Mouse (Mus musculus): Measurements from ENCODE around the gene Rab44.
"Not testable (repeated sequence)": the region's sequence is repeated elsewhere in the genome, so short reads cannot be mapped to it uniquely, and the experiment has no call there.

The Rab44 gene

DNA sequence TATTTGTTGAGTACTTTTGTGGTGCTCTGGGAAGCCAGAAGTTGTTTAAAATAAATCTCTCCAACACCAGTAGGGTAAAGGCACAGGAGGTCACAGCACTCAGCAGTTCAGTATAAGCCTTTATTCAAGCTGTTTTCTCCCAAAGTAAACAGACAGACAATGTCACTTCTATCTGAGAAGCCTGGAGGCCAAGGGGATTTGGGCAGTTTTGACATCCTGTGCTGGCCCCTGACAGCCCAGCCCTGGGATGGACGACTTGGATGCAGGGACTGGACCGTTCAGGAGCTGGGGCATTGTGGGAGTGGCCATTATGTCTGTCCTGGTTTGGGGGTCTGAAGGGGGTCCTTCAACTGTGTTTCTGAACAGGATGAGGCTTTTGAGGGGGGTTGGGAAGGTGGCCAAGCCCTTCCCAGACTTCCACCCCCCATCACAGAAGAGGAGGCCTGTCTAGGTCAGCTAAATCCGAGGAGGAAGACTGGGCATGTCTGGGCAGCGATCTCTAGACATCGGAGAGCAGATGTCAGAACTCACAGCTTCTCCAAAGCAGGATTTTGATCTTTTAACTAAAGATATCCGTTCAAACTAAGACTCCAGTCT is 22.5 kb upstream of the Rab44 start:
- no peak for DNase-seq (ENCODE audit: low spot score in 2 of 2)

DNA sequence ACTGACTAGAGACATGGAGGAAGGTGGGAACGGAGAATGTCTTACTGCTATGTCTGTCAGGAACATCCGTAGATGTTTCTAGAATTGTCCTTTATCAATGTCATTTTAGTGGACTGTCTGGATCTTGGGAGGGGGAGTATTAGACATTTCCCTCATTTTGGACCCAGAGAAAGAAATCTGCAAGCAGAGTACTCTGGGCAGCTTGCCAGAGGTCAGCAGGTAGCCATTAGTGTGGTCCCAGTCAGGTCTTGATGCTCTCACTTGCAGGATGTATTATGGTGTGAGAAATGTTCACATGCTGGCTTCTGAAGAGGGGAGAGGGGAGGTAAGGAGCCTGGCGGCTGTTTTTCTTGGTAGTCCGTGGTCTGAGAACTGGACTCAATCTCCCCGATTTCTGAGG is 21.4 kb upstream of the Rab44 start:
- no peak for DNase-seq (ENCODE audit: low spot score in 2 of 2)

DNA sequence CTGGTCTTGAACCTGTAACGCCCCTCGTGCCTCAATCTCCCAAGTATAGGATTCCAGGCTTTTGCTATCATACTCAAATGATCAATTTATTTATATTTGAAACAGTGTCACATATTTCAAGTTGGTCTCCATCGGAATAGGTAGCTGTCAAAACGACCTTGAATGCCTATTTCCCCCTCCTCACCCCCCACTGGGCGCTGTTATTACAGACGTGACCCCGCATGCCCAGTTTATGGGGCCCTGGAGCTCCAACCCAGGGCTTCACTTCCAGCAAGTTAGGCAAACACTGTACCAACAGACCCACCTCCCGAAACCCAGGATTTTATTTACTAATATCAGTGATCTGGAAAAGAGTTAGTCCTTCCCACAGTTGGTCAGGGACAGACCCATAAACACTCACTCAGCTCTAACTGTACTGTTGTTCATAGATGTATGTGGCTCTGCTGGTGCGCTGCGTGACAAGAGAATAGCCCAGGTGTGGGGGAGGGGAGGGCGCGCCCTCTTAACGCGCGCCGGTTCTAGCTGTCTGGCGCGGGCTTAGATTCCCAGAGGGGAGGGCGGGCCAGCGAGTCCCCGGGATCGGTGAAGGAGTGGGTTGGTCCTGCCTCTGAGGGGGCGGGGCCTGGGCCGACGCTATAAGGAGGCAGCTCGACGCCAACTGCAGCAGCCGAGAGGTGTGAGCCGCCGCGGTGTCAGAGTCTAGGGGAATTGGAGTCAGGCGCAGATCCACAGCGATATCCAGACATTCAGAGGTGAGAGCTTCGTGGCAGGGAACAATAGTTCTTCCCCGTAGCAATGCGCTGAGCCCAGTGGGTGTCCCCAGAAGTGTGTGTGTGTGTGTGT is 20.6 kb upstream of the Rab44 start:
- peak; percentile 55 to 58 for DNase-seq (ENCODE audit: low spot score in 2 of 2)

DNA sequence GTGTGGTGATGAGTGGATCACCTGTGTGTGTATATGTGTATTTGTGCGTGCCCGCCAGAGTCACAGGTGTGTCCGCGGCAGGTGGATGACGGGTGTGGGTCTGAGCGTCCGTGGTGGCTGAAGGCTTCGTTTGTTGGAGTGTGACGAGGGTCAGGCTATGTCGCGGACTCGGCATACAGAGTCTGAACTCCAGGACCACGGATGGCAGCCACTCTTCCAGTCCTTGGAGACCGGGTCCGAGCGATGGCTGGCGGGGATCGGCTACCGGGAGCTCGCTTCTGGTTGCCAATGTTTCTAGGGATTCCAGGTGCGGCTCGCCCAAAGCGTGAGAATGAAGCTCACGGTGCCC is 20.0 kb upstream of the Rab44 start:
- DNase-seq (ENCODE audit: low spot score in 2 of 2), result no peak

DNA sequence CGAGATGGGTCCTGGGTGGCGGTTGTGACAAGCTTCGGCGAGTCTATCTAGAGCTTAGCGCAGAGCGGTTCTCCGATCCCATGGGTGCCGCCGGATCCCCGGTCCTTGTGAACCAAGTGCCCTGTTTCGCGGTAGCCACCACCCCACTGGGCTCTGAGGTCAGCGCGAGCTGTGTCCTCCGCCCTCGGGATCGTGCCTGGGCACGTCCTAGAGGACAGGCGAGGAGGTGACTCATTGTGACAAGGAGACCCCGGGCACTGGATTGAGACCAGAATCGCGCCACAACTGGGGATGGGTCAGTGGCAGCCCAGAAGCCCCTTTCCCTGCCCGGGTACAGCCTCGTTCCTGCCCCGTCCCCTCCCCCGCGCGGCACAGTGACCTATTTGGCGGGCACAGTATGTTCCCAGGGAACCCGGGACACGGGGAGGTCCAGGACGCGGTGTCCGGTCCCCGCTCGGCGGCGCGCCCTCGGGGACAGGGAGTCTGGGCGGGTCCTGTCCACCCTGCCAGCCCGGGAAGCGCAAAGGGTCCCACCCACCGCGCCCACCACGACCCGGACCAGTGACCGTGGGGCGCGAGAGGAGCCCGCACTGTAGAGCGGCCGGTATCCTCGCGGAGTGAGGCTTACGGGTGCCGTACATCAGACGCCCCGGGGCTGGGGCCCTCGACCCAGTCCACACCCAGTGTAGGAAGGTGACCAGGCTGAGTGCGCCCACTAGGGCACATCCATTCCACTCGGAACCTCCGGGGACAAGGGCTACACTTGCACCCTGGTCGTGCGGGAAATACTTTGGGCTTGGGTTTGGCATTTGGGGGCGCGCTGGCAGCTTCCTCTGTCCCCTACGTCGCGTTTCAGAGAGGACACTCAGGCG is 19.4 kb upstream of the Rab44 start:
- peak in 1 of 2 experiments; percentile 20 for DNase-seq (ENCODE audit: low spot score in 2 of 2)

DNA sequence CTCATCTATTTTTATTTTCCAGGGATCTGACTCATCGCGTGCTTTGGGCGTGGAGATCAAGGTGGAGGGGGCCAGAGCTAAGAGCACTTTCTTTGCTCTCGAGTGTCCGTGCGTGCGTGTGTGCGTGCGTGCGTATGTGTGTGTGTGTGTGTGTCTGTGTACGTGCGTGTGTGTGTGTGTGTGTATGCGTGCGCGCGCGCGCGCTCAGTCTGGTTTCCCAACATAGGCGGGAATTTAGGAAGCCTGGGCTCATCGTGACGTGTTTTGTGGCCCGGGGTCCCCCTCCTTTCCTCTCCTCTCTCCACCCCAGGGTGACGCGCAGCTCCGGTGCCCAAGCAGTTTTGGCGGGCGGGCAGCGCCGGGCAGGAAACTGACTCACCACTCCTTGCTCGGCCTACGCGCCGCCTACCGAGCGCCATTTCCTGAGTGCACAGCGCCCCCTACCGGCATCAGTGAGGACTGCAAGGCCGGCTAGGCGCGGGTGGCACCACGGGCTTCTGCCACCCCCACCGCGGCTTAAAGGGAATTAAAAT is 18.7 kb upstream of the Rab44 start:
- DNase-seq (ENCODE audit: low spot score in 2 of 2), result peak; percentile 86 to 96

DNA sequence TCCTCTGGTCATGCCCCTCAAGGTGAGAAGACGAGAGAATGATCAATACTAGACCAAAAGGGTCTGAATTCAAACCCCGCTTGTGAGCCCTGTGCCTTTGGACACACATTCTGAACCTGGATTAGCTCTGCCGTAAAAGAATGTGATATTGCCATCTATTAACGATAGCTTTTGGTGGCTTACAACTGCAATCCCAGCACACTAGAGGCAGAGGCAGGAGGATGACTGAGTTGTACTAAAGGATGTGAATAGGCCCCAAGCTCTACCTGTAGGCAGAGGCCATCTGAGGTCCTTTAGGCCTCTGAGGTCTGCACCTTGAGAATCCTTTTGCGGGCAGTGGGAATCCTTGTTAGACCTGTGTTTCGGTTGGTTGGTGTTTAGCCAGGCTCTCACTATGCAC is 17.7 kb upstream of the Rab44 start:
- DNase-seq (ENCODE audit: low spot score in 2 of 2), result no peak

DNA sequence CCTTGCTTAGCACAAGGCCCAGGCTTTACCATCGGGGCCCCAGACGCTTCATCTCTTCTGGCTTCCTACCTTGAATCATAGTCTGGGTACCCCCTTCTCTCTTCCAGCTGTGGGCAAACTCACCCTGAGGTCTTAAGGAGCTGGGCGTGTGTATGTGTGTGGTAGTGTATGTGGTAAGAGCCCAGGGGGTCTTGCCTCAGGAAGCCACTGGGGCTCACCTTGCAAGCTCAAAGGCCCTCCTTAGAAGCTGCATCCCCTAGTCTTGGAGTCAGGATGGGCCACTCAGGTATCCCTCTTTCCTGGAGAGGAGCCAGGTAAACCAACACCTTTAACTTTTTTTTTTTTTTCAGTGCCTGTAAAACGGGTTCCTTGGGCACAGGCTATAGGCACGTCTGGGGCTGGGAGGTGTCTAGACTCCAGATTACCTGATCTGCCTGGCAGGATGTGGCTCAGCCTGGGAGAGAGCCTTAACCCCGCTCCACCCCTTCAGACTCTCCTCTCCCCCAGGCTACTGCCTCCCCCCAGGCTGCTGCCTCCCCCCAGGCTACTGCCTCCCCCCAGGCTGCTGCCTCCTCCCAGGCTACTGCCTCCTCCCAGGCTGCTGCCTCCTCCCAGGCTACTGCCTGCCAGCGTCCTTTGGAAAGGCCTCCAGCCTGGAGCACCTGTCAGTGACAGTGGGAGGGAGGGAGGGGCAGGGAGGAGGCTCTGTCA is 16.9 kb upstream of the Rab44 start:
- DNase-seq (ENCODE audit: low spot score in 2 of 2), result peak in 1 of 2 experiments; percentile 3

DNA sequence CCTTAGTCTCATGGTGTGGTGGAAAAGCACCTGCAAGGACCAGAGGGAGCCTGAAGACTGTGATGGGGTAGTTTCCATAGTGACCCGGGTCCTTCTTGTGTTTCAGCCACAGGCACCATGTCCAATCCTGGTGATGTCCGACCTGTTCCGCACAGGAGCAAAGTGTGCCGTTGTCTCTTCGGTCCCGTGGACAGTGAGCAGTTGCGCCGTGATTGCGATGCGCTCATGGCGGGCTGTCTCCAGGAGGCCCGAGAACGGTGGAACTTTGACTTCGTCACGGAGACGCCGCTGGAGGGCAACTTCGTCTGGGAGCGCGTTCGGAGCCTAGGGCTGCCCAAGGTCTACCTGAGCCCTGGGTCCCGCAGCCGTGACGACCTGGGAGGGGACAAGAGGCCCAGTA is 15.7 kb upstream of the Rab44 start:
- DNase-seq (ENCODE audit: low spot score in 2 of 2), result peak in 1 of 2 experiments; percentile 2

DNA sequence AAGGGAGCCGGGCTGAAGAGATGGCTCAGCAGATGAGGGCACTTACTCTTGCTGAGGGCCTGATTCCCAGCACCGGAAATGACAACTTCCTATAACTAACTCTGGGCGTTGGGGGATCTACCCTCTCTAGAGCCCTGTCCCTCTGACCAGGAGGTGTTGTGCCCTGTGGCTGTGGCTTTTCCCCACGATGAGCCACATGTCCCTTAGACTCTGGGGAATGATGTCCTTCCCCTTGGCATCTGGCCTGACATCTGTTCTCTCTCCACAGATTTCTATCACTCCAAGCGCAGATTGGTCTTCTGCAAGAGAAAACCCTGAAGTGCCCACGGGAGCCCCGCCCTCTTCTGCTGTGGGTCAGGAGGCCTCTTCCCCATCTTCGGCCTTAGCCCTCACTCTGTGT is 14.9 kb upstream of the Rab44 start:
- peak in 1 of 2 experiments; percentile 2 for DNase-seq (ENCODE audit: low spot score in 2 of 2)

DNA sequence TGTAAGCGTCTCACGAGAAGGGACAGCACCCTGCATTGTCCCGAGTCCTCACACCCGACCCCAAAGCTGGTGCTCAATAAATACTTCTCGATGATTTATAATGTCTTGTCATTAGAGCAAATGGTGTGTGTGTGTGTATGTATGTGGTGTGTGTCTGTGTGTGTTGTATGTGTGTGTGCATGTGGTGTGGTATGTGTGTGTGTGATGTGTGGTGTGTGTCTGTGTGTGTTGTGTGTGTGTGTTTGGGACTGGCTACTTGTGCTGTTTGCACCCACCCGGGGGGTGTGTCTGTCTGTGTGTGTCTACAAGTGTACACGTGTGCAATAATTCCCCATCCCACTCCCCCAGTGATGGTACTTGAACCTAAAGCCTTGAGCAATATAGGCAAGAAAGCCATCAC is 13.3 kb upstream of the Rab44 start:
- no peak for DNase-seq (ENCODE audit: low spot score in 2 of 2)

DNA sequence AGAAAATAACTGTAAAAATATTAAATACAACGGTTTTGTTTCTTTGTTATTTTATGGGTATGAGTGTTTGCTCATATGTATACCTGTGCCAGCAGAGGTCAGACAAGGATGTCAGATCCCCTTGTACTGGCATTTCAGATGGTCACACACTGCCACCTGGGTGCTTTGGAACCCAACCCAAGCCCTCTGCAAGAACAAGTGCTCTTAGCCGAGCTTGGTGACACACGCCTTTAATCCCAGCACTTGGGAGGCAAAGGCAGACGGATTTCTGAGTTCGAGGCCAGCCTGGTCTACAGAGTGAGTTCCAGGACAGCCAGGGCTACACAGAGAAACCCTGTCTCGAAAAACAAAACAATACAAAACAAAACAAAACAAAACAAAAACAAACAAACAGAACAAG is 3.6 kb upstream of the Rab44 start:
- DNase-seq (ENCODE audit: low spot score in 2 of 2), result not testable (repeated sequence)

DNA sequence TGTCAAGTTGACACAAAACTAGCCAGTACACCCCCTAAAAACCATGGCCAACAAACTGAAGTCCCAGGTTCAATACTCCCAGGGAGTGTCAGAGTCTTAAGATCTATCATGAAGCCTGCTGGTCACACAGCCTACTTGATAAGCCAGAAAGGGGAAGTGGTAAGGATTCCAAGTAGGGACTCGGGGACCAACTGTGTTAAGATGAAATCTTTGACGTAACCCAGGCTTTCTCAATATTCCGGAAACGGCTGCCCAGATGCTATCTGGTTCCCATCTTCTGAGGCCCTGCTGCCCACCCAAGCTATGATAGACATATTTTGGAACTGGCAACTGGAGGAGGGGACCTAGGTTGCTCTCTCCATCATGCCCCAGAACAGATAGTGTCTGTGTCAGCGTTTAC is 2.6 kb upstream of the Rab44 start:
- no peak for DNase-seq (ENCODE audit: low spot score in 2 of 2)

DNA sequence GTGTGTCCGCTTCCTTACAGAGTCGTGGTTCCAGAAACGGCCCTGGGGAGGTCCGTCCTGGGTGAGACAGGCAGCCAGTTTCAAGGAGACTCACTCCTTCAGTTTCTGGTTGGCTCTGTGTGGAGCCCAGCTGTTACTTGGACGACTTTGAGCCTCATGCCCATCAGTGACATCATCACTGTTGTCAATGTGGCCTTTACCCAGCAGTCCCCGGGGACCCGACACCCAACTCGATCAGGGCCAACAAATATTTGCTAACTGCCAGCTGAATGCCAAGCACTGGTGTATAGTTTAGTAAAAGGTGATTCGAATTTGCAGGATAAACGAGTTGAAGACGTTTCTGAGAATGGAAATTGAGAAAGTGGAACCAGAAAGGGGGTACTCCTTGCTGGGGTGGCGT is 2.1 kb downstream of the Rab44 start:
- no peak for DNase-seq (ENCODE audit: low spot score in 2 of 2)

DNA sequence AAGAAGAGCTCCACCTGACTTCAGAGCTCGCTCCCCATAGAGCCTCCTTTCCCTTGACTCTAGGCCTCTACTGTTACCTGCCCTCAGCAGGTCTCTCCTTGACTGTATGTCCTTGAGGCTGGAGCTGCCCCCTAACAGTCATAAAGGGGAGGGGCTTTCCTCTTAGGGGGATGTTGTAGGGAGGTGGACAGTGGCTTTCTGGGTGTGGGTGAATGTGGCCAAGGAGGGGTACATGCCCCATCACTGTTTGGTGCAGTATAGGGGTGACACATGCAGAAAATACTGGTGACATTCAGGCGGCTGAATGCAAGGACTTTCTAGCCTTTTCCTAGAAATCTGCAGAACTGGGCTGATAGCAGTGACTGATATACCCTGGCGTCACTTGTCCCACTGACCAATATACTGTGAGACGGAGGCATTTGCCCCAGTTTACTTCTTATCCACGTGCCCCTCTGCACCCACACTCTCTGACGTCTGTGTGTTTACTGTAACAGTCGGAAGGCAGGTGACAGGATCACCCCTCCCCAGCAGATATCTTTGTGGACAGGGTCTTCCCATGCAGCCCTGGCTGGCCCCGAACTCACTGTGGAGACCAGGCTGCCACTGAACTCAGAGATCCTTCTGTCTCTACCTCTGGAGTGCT is 3.2 kb downstream of the Rab44 start:
- DNase-seq (ENCODE audit: low spot score in 2 of 2), result no peak

DNA sequence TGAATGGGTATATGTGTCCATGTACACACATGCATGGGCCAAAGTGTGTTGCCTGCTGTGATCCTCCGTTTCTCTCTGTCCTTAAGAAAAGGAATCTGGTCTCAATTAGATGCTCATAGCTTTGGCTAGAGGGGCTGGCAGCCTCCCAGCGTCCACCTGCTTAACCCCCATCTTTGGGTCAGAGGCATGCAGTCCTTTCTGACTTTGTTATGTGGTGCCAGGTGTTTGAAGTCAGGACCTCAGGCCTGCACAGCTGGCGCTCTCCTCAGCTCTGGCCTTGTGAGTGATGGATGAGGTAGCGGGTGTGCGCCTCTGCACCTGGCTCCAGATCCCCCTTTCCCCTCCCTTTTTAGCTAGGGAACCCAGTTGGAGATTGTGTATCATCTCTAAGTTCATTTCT is 4.1 kb downstream of the Rab44 start:
- no peak for DNase-seq (ENCODE audit: low spot score in 2 of 2)

DNA sequence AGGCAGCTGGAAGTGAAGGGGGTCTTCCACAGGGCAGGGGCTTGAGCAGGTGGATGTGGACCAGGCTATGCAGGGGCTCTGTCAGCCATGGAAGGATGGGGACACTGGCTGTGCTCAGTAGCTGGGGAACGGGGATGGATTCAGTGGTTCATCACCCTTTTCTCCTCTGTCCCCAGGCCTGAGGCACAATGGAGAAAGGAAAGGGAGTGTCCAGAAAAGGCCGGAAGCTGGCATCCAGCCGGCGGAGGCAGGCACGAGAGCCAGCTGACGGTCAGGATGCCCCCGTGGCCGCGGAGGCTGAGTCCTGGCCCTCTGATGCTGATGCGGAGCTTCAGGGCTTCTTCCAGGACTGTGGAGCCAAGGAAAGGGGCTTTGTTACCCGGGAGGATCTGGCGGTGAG is 6.7 kb downstream of the Rab44 start:
- DNase-seq (ENCODE audit: low spot score in 2 of 2), result no peak

DNA sequence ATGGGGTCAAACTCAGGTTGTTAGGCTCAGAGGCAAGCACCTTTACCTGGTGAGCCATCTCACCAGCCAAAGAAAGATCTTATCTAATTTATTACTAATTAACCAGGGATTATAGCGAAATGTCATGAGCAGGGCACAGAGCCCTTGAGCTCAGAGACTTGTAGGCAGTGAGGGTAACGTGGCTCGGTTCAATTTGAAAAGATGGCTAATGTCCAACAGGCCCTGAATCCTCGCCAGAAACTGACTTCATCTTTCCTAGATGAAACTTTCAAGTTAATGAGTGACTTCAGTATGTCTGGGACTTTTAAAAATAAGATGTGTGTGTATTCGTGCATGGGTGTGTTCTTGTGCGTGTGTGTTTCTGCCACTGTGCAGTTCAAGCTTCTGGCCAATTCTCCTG is 8.9 kb downstream of the Rab44 start:
- DNase-seq (ENCODE audit: low spot score in 2 of 2), result no peak

DNA sequence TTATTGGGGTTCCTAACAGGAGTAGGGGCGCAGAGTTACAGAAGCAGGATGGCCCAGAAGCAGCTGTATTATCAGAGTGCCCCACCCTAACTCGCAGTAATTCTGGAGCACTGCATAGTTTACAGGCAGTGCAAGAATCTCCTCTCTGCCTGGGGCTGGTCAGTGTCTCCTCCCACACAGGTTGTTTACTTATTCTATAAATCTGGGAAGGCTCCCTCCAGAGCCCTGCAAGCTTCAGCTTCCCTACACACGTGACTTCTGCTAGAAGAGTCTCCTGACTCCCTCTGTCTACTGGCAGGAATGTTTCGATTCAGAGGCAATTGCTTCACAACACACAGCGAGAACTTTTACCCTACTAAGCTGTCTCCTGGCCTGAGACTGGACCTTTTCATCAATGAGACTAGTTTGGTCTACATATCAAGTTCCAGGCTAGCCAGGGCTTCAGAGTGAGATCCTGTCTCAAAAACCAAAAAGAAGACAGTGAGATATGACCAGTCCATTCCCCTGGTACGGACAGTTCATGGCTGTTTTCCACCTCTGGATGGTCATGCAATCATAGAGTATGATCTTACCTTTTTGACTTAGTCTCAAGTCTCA is 9.7 kb downstream of the Rab44 start:
- no peak for DNase-seq (ENCODE audit: low spot score in 2 of 2)

DNA sequence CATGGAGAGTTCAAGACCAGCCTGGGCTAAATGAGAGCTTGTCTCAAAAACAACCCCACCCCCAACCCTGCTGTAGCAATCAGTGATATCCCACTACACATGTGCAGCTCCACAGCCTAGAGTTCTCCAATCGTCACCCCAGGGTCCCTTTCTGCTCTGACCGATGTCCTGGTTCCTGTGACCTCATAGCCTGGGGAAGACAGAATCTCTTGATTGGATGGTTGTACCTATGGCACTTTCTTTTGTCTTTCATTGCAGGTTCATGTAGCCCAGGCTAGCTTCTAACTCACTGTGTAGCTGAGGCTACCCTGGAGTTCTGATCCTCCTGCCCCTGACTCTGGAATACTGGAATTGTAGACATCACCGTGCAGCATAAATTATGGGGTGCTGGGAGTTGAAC is 12.6 kb downstream of the Rab44 start:
- no peak for DNase-seq (ENCODE audit: low spot score in 2 of 2)

DNA sequence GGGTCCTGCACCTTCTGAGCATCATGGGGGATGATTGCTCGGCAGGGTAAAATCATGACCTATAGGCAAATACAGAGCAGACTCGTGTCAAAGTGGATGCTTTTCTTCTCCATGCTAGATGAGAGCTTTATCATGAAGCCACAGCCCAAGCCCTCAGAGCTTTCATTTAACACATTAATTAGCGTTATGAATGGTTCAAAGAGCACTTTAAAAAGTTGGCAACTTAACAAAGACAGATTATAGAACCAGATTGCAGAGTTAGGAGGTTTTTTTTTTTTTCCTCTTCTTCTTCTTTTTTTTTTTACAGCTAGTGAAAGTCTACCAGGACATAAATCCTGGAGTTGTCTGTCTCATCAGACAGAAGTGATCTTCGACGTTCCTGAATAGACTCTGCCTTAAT is 15.4 kb downstream of the Rab44 start:
- DNase-seq (ENCODE audit: low spot score in 2 of 2), result no peak

All from thymus, postnatal 10 days (tissue).